Mouse (Mus musculus) spleen, adult 2 months (tissue): ENCODE results near the gene Cd300lf. TPM values are rescaled to one million over a fixed set of nuclear protein-coding genes. Genes with fewer than 3 reads are reported as not detected.

Source experiments
- DNase-seq, 2 experiments: peaks; one replicate each; pipeline versions ENCODE4 v3.0.0 to v3.0.0-alpha.2; 2012 to 2021; ENCODE audit warnings: low spot score in 2 of 2, low read depth in 1 of 2
- H3K27ac ChIP-seq: fragments of 200-500 bp; 2 replicates; pipeline ENCODE4 v1.5.1; 2012; ENCODE audit warnings: low read length, inconsistent platforms; ENCODE audit not compliant: insufficient read depth
- H3K27me3 ChIP-seq: fragments of 200-500 bp; 2 replicates; pipeline ENCODE4 v1.6.1; 2012; ENCODE audit warnings: mild to moderate bottlenecking, moderate library complexity, low read length, inconsistent platforms; ENCODE audit not compliant: control insufficient read depth, insufficient read depth
- H3K36me3 ChIP-seq: fragments of 200-500 bp; 2 replicates; pipeline ENCODE4 v1.6.1; 2012; ENCODE audit warnings: mild to moderate bottlenecking, low read length, inconsistent platforms; ENCODE audit not compliant: control insufficient read depth, insufficient read depth
- H3K4me1 ChIP-seq: fragments of 200-500 bp; 2 replicates; pipeline ENCODE4 v1.6.1; 2011; ENCODE audit warnings: inconsistent platforms; ENCODE audit not compliant: control insufficient read depth, insufficient read depth, insufficient read length
- H3K4me3 ChIP-seq: fragments of 200-500 bp; 2 replicates; pipeline ENCODE4 v1.5.1; 2011; ENCODE audit warnings: mild to moderate bottlenecking, inconsistent platforms; ENCODE audit not compliant: insufficient read depth, insufficient read length; ENCODE audit errors: extremely low read depth
- CTCF ChIP-seq: fragments of 200-500 bp; IDR thresholded peaks from 2 replicates; pipeline ENCODE4 v1.5.1; 2011; ENCODE audit warnings: mild to moderate bottlenecking, inconsistent platforms; ENCODE audit not compliant: insufficient read depth, insufficient read length, insufficient replicate concordance; ENCODE audit errors: extremely low read depth
- POLR2A ChIP-seq: fragments of 200-500 bp; IDR thresholded peaks from 2 replicates; pipeline ENCODE4 v1.6.1; 2011; ENCODE audit warnings: low read depth, low read length, inconsistent platforms
- WGBS: fragments of 180-500 bp; shearing (Covaris S2); methylation state at CpG from one replicate; pipeline ENCODE4 v1.1.7; 2018; 5-methylcytosine and 5-hydroxymethylcytosine counted together
- polyA plus RNA-seq: library from polyadenylated mRNA; depleted of rRNA; stranded (reverse); fragments of >200 nt; gene quantifications from 2 replicates; pipeline ENCODE4 v1.2.3, GENCODE M21; 2012

Gene Cd300lf
- polyA plus RNA-seq, 1 experiment = 24.7 TPM

DNA sequence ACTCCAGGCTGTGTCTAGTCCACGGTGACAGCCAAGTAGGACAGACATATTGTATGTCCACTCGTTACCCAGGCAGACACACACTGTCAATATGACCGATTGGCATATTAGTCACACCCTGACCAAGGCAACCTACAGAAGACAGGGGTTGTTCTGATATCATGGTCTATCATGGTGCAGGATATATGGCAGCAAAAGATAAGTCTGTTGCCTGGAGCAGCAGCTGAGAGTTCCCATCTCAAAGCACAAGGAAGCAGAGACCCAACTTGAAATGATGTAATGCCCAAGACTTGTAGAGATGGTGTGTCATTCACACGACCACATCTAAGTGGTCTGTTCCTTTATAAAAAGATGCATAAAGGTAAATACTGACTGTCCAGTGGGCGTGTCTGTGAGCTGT is 55.1 kb downstream of the Cd300lf start:
- Histone ChIP-seq H3K27ac (no peak overlapping the region), H3K4me1 (no peaks in the 10 kb centered on the region), H3K36me3 (no peaks in the 10 kb centered on the region), H3K4me3 (no peak overlapping the region), H3K27me3 (no peaks in the 10 kb centered on the region)
- DNase-seq = no peak
- TF ChIP-seq POLR2A (no peak), CTCF (no peak)
- 72% methylated on average over 5 of the region's 5 CpGs for WGBS

- TF ChIP-seq POLR2A = no peak
- TF ChIP-seq CTCF = no peak
- WGBS = 94% methylated on average over 1 of the region's 1 CpGs
- H3K27me3 ChIP-seq = no peaks in the 10 kb centered on the region
- no peak for DNase-seq
- H3K27ac ChIP-seq = no peak overlapping the region
- no peaks in the 10 kb centered on the region for H3K4me1 ChIP-seq
- no peaks in the 10 kb centered on the region for H3K36me3 ChIP-seq
- H3K4me3 ChIP-seq = no peak overlapping the region
Measured at GRCm38 (mm10) chr11:115077436-115077835, 56.4 kb downstream of the Cd300lf start.

DNA sequence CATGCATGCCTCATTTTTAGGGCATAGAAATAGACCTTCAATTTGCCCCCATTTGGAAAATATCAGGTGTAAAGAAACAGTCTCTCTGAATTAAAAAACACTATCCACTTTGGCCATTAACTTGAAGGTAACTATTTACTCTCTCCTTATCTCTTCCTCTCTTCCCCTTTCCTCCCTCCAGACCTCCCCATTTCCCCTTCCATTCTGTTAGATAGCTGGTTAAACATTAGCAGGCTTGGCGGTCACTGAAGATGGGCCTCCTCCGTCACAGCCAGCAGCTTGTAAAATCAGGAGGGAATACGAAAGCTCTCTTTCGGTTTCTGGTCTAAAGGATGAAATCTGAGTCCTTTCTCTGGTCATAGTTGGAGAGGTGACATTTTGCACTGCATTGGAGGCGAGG is 57.9 kb downstream of the Cd300lf start:
- no peaks in the 10 kb centered on the region for H3K27me3 ChIP-seq
- WGBS = 74% methylated on average over 5 of the region's 5 CpGs
- TF ChIP-seq CTCF (no peak), POLR2A (no peak)
- H3K4me3 ChIP-seq = no peak overlapping the region
- no peaks in the 10 kb centered on the region; the same call in 1 of the 2 replicates for H3K4me1 ChIP-seq
- no peaks in the 10 kb centered on the region for H3K36me3 ChIP-seq
- no peak for DNase-seq
- no peak overlapping the region for H3K27ac ChIP-seq

DNA sequence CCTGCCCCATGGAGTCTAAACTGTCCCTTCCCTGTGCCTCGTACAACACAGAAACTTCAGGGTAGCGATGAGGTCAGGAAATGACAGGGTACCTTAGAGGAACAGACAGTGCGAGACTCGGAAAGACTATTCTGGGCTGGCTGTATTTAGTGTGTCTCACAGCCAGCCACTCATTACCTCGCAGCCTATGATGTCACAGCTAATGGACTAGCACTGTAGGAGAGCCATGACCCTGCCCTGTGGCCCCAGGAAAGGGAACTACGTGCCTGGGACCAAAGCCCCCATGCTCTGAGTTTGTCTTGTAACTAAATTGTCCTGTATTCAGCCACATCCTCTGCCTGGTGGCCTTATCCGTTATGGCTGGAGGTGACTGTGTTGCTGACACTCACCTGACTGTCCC is 58.4 kb downstream of the Cd300lf start:
- no peak overlapping the region for H3K27ac ChIP-seq
- DNase-seq = no peak
- H3K27me3 ChIP-seq = no peaks in the 10 kb centered on the region
- H3K4me3 ChIP-seq = no peak overlapping the region
- no peaks in the 10 kb centered on the region; the same call in 1 of the 2 replicates for H3K4me1 ChIP-seq
- H3K36me3 ChIP-seq = no peaks in the 10 kb centered on the region
- TF ChIP-seq POLR2A (no peak), CTCF (no peak)
- 54% methylated on average over 7 of the region's 7 CpGs for WGBS

GRCm38 (mm10) chr11:115073002-115073401 is 60.8 kb downstream of the Cd300lf start:
- DNase-seq = no peak
- TF ChIP-seq POLR2A (no peak), CTCF (no peak)
- Histone ChIP-seq H3K27me3 (no peaks in the 10 kb centered on the region), H3K27ac (no peak overlapping the region), H3K4me1 (no peaks in the 10 kb centered on the region; the same call in 1 of the 2 replicates), H3K36me3 (no peaks in the 10 kb centered on the region), H3K4me3 (no peak overlapping the region)
- 80% methylated on average over 5 of the region's 5 CpGs for WGBS

DNA sequence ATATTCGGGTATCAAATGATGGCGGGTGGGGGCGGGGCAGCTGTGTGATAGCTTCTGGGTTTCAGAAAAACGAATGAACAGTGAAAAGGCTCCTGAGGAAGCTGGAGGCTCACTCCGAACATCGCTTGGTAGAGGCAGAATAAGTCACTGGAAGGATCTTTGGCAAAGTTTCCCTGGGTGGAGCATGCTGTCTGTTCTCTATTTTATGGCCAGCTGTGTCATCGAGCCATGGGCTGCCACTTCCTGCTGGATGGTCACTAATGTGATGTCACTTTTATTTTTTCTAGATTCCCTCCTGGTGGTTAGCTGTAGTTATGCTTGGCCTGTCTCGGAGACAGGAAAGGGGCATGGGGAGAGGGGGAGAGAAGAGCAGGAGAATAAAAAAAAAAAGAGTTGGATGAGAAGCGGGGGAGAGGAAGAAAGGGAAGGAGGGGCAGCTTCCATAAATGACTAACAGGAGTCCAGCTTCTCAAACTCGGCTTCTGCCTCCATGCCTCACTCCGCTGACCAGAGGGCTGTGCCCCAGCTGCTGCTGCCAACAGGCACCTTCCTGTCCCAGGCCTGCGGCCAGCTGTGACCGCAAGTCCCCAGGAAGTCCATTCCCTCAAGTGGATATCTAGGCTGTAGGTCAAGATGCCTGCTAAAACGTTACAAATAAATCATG is 62.0 kb downstream of the Cd300lf start:
- no peak for TF ChIP-seq CTCF
- TF ChIP-seq POLR2A = no peak
- no peaks in the 10 kb centered on the region; the same call in 1 of the 2 replicates for H3K4me1 ChIP-seq
- H3K27ac ChIP-seq = no peak overlapping the region
- no peaks in the 10 kb centered on the region for H3K36me3 ChIP-seq
- no peak for DNase-seq
- H3K27me3 ChIP-seq = no peaks in the 10 kb centered on the region
- no peak overlapping the region for H3K4me3 ChIP-seq
- 12% methylated on average over 14 of the region's 14 CpGs for WGBS

- DNase-seq = no peak
- no peaks in the 10 kb centered on the region for H3K36me3 ChIP-seq
- no peak overlapping the region for H3K27ac ChIP-seq
- no peak overlapping the region for H3K4me3 ChIP-seq
- H3K4me1 ChIP-seq = no peaks in the 10 kb centered on the region; the same call in 1 of the 2 replicates
- TF ChIP-seq CTCF = no peak
- TF ChIP-seq POLR2A = no peak
- 37% methylated on average over 9 of the region's 9 CpGs for WGBS
- H3K27me3 ChIP-seq = no peaks in the 10 kb centered on the region
Measured at GRCm38 (mm10) chr11:115071015-115071551, 62.7 kb downstream of the Cd300lf start.
